Mouse (Mus musculus): ENCODE measurements around the gene Abcc12.

DNA sequence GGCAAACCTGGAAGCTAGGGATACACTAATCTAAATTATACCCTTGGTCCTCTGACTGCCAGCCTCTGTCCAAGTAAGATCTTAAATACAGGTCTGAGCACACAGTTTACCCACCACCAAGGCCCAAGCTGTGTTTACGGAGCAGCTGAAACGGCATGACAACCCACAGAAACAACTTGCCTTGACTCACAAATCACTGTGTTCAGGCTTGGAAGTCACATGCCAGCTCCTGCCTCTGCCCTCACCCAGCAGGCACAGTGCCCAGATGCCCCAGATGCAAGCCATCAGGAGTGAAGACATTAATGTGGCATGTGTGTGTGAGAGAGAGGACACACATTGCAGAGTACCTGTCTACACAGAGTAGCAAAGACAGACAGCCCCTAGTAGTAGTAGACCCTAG, 136.7 kb downstream of the Abcc12 start:
- TF ChIP-seq CTCF (IDR thresholded peaks at IDR 0.05; ENCODE audit: low read depth, low read length) (no peak), POLR2AphosphoS5 (IDR thresholded peaks at IDR 0.05; ENCODE audit: insufficient replicate concordance, low read depth, low read length) (no peak)
